Mouse (Mus musculus) cortical plate, adult 2 months (tissue): ENCODE measurements around the gene Tesc.

ENCODE experiments used
- CTCF ChIP-seq: fragments of 200-500 bp; IDR thresholded peaks from 2 replicates; pipeline ENCODE4 v1.5.1; 2011; ENCODE audit warnings: mild to moderate bottlenecking, control low read depth, low read length; ENCODE audit not compliant: insufficient read depth; ENCODE audit errors: extremely low read depth
- POLR2A ChIP-seq: fragments of 200-500 bp; IDR thresholded peaks from 2 replicates; pipeline ENCODE4 v1.6.1; 2011; ENCODE audit warnings: mild to moderate bottlenecking, low read length, control low read depth; ENCODE audit not compliant: insufficient read depth; ENCODE audit errors: extremely low read depth

GRCm38 (mm10) chr5:118073213-118073773 is 45.8 kb downstream of the Tesc start:
- TF ChIP-seq CTCF: no peak
- no peak for TF ChIP-seq POLR2A
